Mouse (Mus musculus) monocyte, adult 2 months (primary cell): ENCODE measurements around the gene Apof.

Experiments used
- DNase-seq, 2 experiments: peaks; one replicate each; pipeline ENCODE4 v3.0.0; 2022; ENCODE audit warnings: low spot score in 2 of 2, low read depth in 1 of 2

The Apof gene

GRCm38 (mm10) chr10:128297221-128297620, 28.8 kb downstream of the Apof start:
- DNase-seq: no peak

DNA sequence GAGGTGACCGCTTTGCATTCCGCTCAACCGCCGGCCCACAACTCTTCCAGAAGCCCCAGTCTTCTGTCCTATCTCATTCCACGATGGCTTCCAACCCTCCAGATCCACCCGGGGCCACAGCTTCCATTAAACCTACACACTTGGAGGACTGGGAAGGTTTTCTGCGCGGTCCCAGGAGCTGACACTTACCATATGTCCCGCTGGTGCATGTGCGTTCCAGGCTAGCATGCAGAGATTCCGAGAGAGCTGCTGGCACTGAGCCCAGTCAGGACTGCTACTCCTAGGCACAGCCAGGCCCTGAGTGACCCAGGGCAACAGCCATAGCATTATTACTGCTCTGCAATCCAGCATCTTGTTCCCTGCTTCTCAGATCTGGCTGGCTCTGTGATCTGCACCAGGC, 29.2 kb downstream of the Apof start:
- no peak for DNase-seq

DNA sequence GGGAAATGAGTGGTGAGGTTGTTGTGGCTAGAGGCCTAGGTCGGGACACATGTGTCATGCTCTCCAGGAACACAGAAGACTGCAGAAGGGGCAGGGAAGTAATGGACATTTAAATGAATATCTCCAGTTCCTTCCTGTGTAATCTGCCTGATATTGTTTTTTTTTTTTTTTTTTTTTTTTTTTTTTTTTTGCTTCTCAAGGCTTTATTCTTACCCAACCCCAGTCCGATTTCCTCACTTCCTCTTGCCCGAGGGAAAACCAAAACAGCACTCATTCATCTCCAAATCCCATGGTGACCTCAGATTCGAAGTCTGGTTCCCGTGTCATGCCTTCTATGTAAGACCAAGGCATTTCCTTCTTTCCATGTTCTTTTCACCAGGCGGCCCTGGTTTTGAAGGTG, 29.8 kb downstream of the Apof start:
- peak; percentile 34 to 38 for DNase-seq

GRCm38 (mm10) chr10:128298702-128299171, 30.3 kb downstream of the Apof start, which contains the start of gene Il23a:
TSS of gene Il23a (minus strand) at chr10:128298752.
- DNase-seq: peak; percentile 8 to 22

- no peak for DNase-seq
Observed at GRCm38 (mm10) chr10:128302357-128302756, 33.9 kb downstream of the Apof start.

DNA sequence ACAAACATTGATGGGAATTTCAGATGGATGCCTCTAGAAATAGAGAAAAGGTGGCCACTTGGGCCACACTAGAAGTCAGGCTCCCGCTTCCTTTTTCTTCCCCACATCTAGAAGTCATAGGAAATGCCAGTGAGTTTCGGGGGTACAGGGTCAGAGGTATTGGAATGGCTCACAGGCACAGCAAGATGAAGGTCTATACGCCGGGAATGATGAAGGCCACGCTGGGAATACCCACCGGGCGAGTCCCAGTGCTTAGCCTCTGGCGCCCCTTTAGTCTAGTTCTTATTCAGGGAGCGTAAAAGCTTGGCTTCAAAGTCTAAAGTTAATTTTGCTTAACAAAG, 34.3 kb downstream of the Apof start:
- DNase-seq: no peak

GRCm38 (mm10) chr10:128303126-128304021, 34.9 kb downstream of the Apof start, which contains the start of gene Pan2:
TSS of gene Pan2 (plus strand) at chr10:128303335.
- peak; percentile 98 to 99 for DNase-seq

DNA sequence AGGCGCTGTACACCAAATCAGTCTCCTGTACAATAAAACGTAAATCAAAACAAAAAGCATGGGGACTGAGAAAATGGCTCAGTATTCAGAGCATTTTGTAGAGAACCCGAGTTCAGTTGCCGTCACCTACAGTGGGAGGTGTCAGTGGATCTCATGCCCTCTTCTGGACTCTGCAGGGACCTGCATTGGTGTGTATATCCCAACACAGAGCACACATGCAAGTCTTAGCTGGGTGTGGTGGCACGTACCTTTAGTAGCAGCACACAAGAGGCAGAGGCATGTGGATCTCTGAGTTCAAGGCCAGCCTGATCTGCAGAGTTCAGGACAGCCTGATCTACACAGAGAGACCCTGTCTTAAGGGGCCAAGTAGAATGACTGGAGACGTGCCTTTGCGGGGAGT, 41.2 kb downstream of the Apof start:
- no peak for DNase-seq

- DNase-seq: no peak
Observed at GRCm38 (mm10) chr10:128310177-128310576, 41.7 kb downstream of the Apof start.

- DNase-seq: no peak
Observed at GRCm38 (mm10) chr10:128310902-128311301, 42.4 kb downstream of the Apof start.

DNA sequence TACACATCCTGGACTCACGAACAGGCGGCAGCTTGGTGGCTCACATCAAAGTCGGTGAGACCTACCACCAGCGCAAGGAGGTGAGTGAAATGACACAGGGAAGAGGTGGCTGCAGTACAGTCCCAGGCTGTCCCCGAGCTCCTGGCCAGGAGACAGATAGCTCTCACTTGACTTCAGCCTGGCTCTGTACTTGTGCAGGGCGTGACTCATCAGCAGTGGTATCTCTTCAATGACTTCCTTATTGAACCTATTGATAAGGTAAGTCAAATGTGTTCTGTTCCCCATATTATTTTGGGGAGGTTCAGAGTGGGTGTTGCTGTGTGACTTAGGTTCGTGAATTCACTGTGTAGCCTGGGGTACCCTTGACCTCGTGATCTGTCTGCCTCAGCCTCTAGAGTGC, 47.1 kb downstream of the Apof start:
- DNase-seq: no peak
